Mouse (Mus musculus) ES-E14 (cell line): ENCODE measurements around the gene Krt82. TPM values are rescaled to one million over a fixed set of nuclear protein-coding genes. Genes with fewer than 3 reads are reported as not detected.

ENCODE experiments used
- DNase-seq: peaks from one replicate; pipeline ENCODE4 v3.0.0-alpha.2; 2013; ENCODE audit warnings: low read depth, low spot score
- H3K27ac ChIP-seq: 2 replicates; pipeline ENCODE4 v1.5.1; 2012; ENCODE audit warnings: low read depth, mild to moderate bottlenecking, low read length, moderate library complexity, mixed read lengths; ENCODE audit not compliant: poor library complexity, insufficient read depth, severe bottlenecking
- H3K36me3 ChIP-seq: 2 replicates; pipeline ENCODE4 v1.6.1; 2012; ENCODE audit warnings: mild to moderate bottlenecking, low read length, moderate library complexity, mixed read lengths; ENCODE audit not compliant: control insufficient read depth, poor library complexity, insufficient read depth, severe bottlenecking
- H3K4me1 ChIP-seq, 2 experiments: fragments of 150-350 bp in 1 of 2; sonication (generic) in 1 of 2; 2 replicates each; pipeline ENCODE4 v1.6.1; 2012; ENCODE audit warnings: low read length in 2 of 2, mild to moderate bottlenecking in 1 of 2, mixed read lengths in 1 of 2; ENCODE audit not compliant: control insufficient read depth in 2 of 2, insufficient read depth in 2 of 2, poor library complexity in 1 of 2
- H3K4me3 ChIP-seq, 2 experiments: fragments of 150-350 bp in 1 of 2; sonication (generic) in 1 of 2; 2 replicates each; pipeline ENCODE4 v1.5.1; 2012; ENCODE audit warnings: low read length in 2 of 2, low read depth in 1 of 2, mild to moderate bottlenecking in 1 of 2, mixed read lengths in 1 of 2; ENCODE audit not compliant: insufficient read depth in 1 of 2, poor library complexity in 1 of 2, severe bottlenecking in 1 of 2
- H3K9ac ChIP-seq: 2 replicates; pipeline ENCODE4 v1.6.1; 2012; ENCODE audit warnings: low read depth, mild to moderate bottlenecking, low read length, mixed read lengths; ENCODE audit not compliant: poor library complexity, insufficient read depth, severe bottlenecking
- H3K9me3 ChIP-seq: fragments of 150-350 bp; sonication (generic); 2 replicates; pipeline ENCODE4 v1.6.1; 2012; ENCODE audit warnings: low read depth, mild to moderate bottlenecking, low read length; ENCODE audit not compliant: control insufficient read depth, insufficient read depth
- CHD2 ChIP-seq: IDR thresholded peaks from 2 replicates; pipeline ENCODE4 v1.6.1; 2014; ENCODE audit warnings: mild to moderate bottlenecking, low read depth, low read length, inconsistent platforms
- HCFC1 ChIP-seq: IDR thresholded peaks from 2 replicates; pipeline ENCODE4 v1.6.1; 2012; ENCODE audit warnings: low read length, inconsistent platforms, borderline replicate concordance; ENCODE audit not compliant: insufficient read depth
- MAFK ChIP-seq: IDR thresholded peaks from 2 replicates; pipeline ENCODE4 v1.6.1; 2014; ENCODE audit warnings: mild to moderate bottlenecking, low read depth, low read length, inconsistent platforms; ENCODE audit not compliant: insufficient read depth
- ZC3H11A ChIP-seq: IDR thresholded peaks from 2 replicates; pipeline ENCODE4 v1.6.1; 2012; ENCODE audit warnings: low read depth, mild to moderate bottlenecking, inconsistent platforms, low read length, borderline replicate concordance
- ZNF384 ChIP-seq: IDR thresholded peaks from 2 replicates; pipeline ENCODE4 v1.6.1; 2012; ENCODE audit warnings: low read depth, low read length, inconsistent platforms
- in situ Hi-C, 2 experiments: fragments of 600-800 bp; cut with MboI; formaldehyde crosslinking; loops; one replicate each; pipeline ENCODE4 v1.15.1; 2025; ENCODE audit warnings: low sequenced_read_pairs in 2 of 2, inconsistent platforms in 1 of 2; ENCODE audit not compliant: unreplicated experiment in 2 of 2
- total RNA-seq: library from RNA; depleted of rRNA; stranded (reverse); fragments of 300-350 nt; gene quantifications from 2 replicates; pipeline ENCODE4 v1.2.3, GENCODE M21; 2012

Krt82 gene
- total RNA-seq, 1 experiment, result not detected

DNA sequence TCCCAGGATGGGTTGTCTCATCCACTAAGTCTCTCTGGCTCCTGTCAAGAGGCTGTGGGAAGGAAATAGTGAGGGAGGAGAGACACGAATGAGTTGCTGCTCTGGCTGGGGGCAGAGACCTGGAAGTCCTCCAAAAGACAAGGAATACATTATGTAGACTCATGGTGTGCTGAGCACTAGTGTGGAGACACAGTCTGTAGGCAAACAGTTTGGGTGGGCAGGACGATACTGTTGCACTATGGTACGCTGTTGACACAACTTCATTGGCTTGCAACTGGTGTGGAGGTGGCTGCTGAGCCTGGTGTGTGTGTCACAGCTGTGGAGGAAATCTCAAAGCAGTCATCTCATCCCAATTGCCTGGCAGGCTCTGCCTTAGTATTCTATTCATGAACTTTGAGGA, 31.2 kb upstream of the Krt82 start:
- no peak overlapping the region for H3K9ac ChIP-seq
- no peak overlapping the region for H3K27ac ChIP-seq
- H3K4me1 ChIP-seq, result no peaks in the 10 kb centered on the region
- DNase-seq, result no peak
- no peaks in the 10 kb centered on the region for H3K9me3 ChIP-seq
- no peak overlapping the region for H3K4me3 ChIP-seq
- no peaks in the 10 kb centered on the region for H3K36me3 ChIP-seq
- TF ChIP-seq ZNF384 (no peak), MAFK (no peak), ZC3H11A (no peak), HCFC1 (no peak), CHD2 (no peak)
- in situ Hi-C loops, result no loop called here

DNA sequence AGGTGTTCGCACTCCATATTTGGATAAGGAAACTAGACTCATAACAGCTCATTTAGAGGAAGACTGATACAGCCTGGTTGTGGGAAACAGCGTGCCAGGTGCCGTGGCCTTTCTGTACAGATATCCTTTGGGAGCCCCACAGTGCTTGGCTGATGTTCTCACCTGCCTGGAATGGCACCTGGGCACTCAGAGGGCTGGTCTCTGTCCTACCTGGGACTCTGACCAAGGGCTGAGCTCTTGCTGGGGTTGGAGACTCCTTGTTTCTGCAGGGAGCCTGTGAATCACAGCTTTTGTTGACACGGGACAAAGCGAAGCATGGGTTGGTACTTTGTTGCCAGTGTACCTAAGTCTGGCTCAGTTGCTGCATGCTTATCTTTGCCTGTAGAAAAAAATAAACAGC, 25.0 kb upstream of the Krt82 start:
- no peaks in the 10 kb centered on the region for H3K9me3 ChIP-seq
- in situ Hi-C loops, result no loop called here
- no peak overlapping the region for H3K27ac ChIP-seq
- no peak overlapping the region for H3K9ac ChIP-seq
- H3K4me1 ChIP-seq, result no peaks in the 10 kb centered on the region
- TF ChIP-seq MAFK (no peak), HCFC1 (no peak), CHD2 (no peak), ZC3H11A (no peak), ZNF384 (no peak)
- DNase-seq, result no peak
- H3K4me3 ChIP-seq, result no peak overlapping the region
- H3K36me3 ChIP-seq, result no peaks in the 10 kb centered on the region

DNA sequence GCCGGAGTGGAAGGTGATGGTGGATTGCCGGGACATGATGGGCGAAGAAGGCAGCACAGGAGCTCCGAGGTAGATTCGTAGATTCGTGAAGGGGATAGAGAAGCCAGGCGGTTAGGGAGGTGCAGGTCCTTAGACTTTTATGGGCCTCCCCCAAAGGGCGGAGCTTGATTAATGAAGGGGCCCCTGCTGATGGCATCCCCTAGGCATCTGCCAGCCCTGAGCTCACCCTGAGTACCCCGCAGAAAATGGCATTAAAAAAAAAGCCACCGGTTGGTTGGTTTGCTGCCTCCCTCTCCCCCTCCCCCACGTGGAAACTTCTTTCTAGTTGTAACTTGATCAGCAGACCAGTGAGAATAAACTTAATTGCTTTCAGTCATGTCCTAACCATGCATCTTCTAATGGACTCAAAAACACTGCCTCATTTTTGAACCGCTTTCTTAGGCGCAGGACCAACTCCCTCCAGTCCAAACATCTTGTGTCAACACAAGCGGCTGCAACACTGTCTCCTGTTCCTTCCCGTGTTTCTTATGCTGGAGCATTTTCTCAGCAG, 23.4 kb upstream of the Krt82 start, which contains the start of gene Krt75:
Krt75 (minus strand) TSS at position 109 of the 550 bp plus-strand sequence.
- in situ Hi-C loops, result no loop called here
- Histone ChIP-seq H3K36me3 (no peaks in the 10 kb centered on the region), H3K4me1 (no peaks in the 10 kb centered on the region), H3K27ac (no peak within 1 kb of the TSS), H3K4me3 (peak within 1 kb of the TSS in 1 of 2 experiments; percentile 36; a peak in 1 of 4 replicates), H3K9me3 (no peaks in the 10 kb centered on the region), H3K9ac (no peak within 1 kb of the TSS)
- DNase-seq, result no peak
- TF ChIP-seq ZC3H11A (no peak), CHD2 (no peak), HCFC1 (no peak), MAFK (no peak), ZNF384 (no peak)

DNA sequence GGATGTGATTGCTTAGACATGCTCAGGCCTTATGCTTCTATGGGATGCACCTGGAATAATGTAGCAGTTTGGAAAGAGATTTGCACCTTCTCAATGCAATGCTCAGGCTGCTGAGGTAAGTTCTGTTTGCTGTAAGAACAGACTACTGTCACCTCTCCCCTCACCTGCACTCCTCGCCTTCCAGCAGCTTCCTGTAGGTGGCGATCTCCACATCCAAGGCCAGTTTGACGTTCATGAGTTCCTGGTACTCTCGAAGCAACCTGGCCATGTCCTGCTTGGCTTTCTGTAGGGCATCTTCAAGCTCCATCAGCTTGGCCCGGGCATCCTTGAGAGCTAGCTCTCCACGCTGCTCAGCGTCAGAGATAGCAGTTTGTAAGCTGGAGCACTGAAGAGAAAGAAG, 17.3 kb upstream of the Krt82 start:
- Histone ChIP-seq H3K4me3 (no peak overlapping the region), H3K27ac (no peak overlapping the region), H3K36me3 (no peaks in the 10 kb centered on the region), H3K9ac (no peak overlapping the region), H3K9me3 (no peaks in the 10 kb centered on the region), H3K4me1 (no peaks in the 10 kb centered on the region)
- no peak for DNase-seq
- TF ChIP-seq ZNF384 (no peak), MAFK (no peak), ZC3H11A (no peak), HCFC1 (no peak), CHD2 (no peak)
- in situ Hi-C loops, result no loop called here

DNA sequence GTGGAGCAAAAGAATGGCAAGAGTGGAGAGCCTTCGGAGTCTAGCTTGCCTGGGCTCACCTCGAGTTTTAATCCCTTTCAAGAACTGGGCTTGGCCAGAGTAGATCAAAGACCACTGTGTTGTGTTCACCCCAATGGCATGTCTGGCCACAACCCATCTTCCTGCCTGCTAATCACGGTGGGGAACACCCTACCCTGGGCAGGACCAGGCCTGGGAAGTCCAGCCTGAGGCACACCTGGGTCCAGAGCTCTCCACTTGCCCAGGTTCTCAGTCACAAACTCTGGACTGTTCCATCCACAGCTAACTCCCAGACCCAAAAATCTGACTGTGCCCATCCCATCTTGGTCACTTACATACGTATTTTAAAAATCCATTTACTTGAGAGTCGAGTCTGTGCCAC, 12.4 kb upstream of the Krt82 start, which contains the start of gene Krt90:
Krt90 (minus strand) TSS at position 101 of the 400 bp plus-strand sequence.
- Histone ChIP-seq H3K4me3 (no peak within 1 kb of the TSS), H3K9ac (no peak within 1 kb of the TSS), H3K9me3 (no peaks in the 10 kb centered on the region), H3K4me1 (no peaks in the 10 kb centered on the region), H3K36me3 (no peaks in the 10 kb centered on the region), H3K27ac (no peak within 1 kb of the TSS; the same call in 1 of the 2 replicates)
- TF ChIP-seq MAFK (no peak), ZNF384 (no peak), ZC3H11A (no peak), CHD2 (no peak), HCFC1 (no peak)
- in situ Hi-C loops, result no loop called here
- no peak for DNase-seq
